Mouse (Mus musculus): ENCODE results near the gene 4430402I18Rik.
"Not testable (repeated sequence)": the region's sequence is repeated elsewhere in the genome, so short reads cannot be mapped to it uniquely, and the experiment has no call there.

The 4430402I18Rik gene

GRCm38 (mm10) chr19:28967652-28968051 is at the start of gene 4430402I18Rik:
Gene 4430402I18Rik, minus strand, starts transcription at chr19:28967800.
- DNase-seq = no peak

GRCm38 (mm10) chr19:29016786-29017185 is 49.2 kb upstream of the 4430402I18Rik start:
- DNase-seq = no peak

GRCm38 (mm10) chr19:29016204-29016765 is 48.7 kb upstream of the 4430402I18Rik start:
- no peak for DNase-seq

- no peak for DNase-seq
These were observed 48.0 kb upstream of the 4430402I18Rik start for GRCm38 (mm10) chr19:29015410-29016203.

- no peak for DNase-seq
These were observed 47.0 kb upstream of the 4430402I18Rik start for GRCm38 (mm10) chr19:29014466-29015055.

GRCm38 (mm10) chr19:29011355-29011990 is 43.9 kb upstream of the 4430402I18Rik start:
- DNase-seq = no peak

- no peak for DNase-seq
These were observed 41.4 kb upstream of the 4430402I18Rik start for GRCm38 (mm10) chr19:29009046-29009445.

- DNase-seq = no peak
These were observed 40.6 kb upstream of the 4430402I18Rik start for GRCm38 (mm10) chr19:29008069-29008706.

- not testable (repeated sequence) for DNase-seq
These were observed 32.7 kb upstream of the 4430402I18Rik start for GRCm38 (mm10) chr19:29000321-29000720.

- DNase-seq = no peak
These were observed 30.5 kb upstream of the 4430402I18Rik start for GRCm38 (mm10) chr19:28997976-28998630.

- DNase-seq = no peak
These were observed 27.8 kb upstream of the 4430402I18Rik start for GRCm38 (mm10) chr19:28995366-28995765.

- no peak for DNase-seq
These were observed 27.3 kb upstream of the 4430402I18Rik start for GRCm38 (mm10) chr19:28994870-28995269.

- no peak for DNase-seq
These were observed 23.8 kb upstream of the 4430402I18Rik start for GRCm38 (mm10) chr19:28991391-28991790.

GRCm38 (mm10) chr19:28990590-28991221 is 23.1 kb upstream of the 4430402I18Rik start:
- no peak for DNase-seq

GRCm38 (mm10) chr19:28990194-28990589 is 22.6 kb upstream of the 4430402I18Rik start, which contains the start of gene Cdc37l1:
Gene Cdc37l1, plus strand, starts transcription at chr19:28990352.
- DNase-seq = peak; percentile 99

- DNase-seq = no peak
These were observed 21.9 kb upstream of the 4430402I18Rik start for GRCm38 (mm10) chr19:28989515-28989914.

- DNase-seq = no peak
These were observed 15.0 kb upstream of the 4430402I18Rik start for GRCm38 (mm10) chr19:28982617-28983016.

GRCm38 (mm10) chr19:28974862-28975611 is 7.4 kb upstream of the 4430402I18Rik start:
- peak; percentile 92 for DNase-seq

- DNase-seq = no peak
These were observed 2.7 kb upstream of the 4430402I18Rik start for GRCm38 (mm10) chr19:28970251-28970650.

GRCm38 (mm10) chr19:28969231-28969630 is 1.6 kb upstream of the 4430402I18Rik start:
- no peak for DNase-seq

- DNase-seq = no peak
These were observed 578 bp upstream of the 4430402I18Rik start for GRCm38 (mm10) chr19:28968178-28968577.

All from kidney, adult 18-20 months (tissue).